Mouse (Mus musculus): ENCODE results near the gene Grin3a.

The Grin3a gene

GRCm38 (mm10) chr4:49845612-49845985, at the start of gene Grin3a:
Grin3a (minus strand) TSS chr4:49845744.
- no peak for DNase-seq (ENCODE audit: low spot score)

- no peak for DNase-seq (ENCODE audit: low spot score)
These were observed 46.3 kb upstream of the Grin3a start for GRCm38 (mm10) chr4:49891835-49892301.

GRCm38 (mm10) chr4:49877084-49877483, 31.5 kb upstream of the Grin3a start:
- DNase-seq (ENCODE audit: low spot score): no peak

- no peak for DNase-seq (ENCODE audit: low spot score)
These were observed 15.1 kb upstream of the Grin3a start for GRCm38 (mm10) chr4:49860611-49861010.

- no peak for DNase-seq (ENCODE audit: low spot score)
These were observed 524 bp downstream of the Grin3a start for GRCm38 (mm10) chr4:49844828-49845611.

GRCm38 (mm10) chr4:49844274-49844827, 1.2 kb downstream of the Grin3a start:
- no peak for DNase-seq (ENCODE audit: low spot score)

- no peak for DNase-seq (ENCODE audit: low spot score)
These were observed 1.8 kb downstream of the Grin3a start for GRCm38 (mm10) chr4:49843787-49844186.

- no peak for DNase-seq (ENCODE audit: low spot score)
These were observed 13.5 kb downstream of the Grin3a start for GRCm38 (mm10) chr4:49832035-49832434.

GRCm38 (mm10) chr4:49813852-49814251, 31.7 kb downstream of the Grin3a start:
- DNase-seq (ENCODE audit: low spot score): no peak

GRCm38 (mm10) chr4:49806791-49807190, 38.8 kb downstream of the Grin3a start:
- no peak for DNase-seq (ENCODE audit: low spot score)

GRCm38 (mm10) chr4:49799338-49799737, 46.2 kb downstream of the Grin3a start:
- DNase-seq (ENCODE audit: low spot score): no peak

- no peak for DNase-seq (ENCODE audit: low spot score)
These were observed 56.6 kb downstream of the Grin3a start for GRCm38 (mm10) chr4:49788971-49789370.

- DNase-seq (ENCODE audit: low spot score): no peak
These were observed 102.7 kb downstream of the Grin3a start for GRCm38 (mm10) chr4:49742847-49743246.

GRCm38 (mm10) chr4:49741942-49742341, 103.6 kb downstream of the Grin3a start:
- no peak for DNase-seq (ENCODE audit: low spot score)

GRCm38 (mm10) chr4:49740796-49741766, 104.5 kb downstream of the Grin3a start:
- DNase-seq (ENCODE audit: low spot score): no peak

GRCm38 (mm10) chr4:49739561-49739960, 106.0 kb downstream of the Grin3a start:
- DNase-seq (ENCODE audit: low spot score): no peak

- no peak for DNase-seq (ENCODE audit: low spot score)
These were observed 116.2 kb downstream of the Grin3a start for GRCm38 (mm10) chr4:49729326-49729725.

GRCm38 (mm10) chr4:49723908-49724307, 121.6 kb downstream of the Grin3a start:
- DNase-seq (ENCODE audit: low spot score): no peak

GRCm38 (mm10) chr4:49691405-49692194, 153.9 kb downstream of the Grin3a start:
- DNase-seq (ENCODE audit: low spot score): no peak

GRCm38 (mm10) chr4:49688594-49689288, 156.8 kb downstream of the Grin3a start:
- peak; percentile 28 for DNase-seq (ENCODE audit: low spot score)

GRCm38 (mm10) chr4:49681812-49682211, 163.7 kb downstream of the Grin3a start, which contains the start of gene Ppp3r2:
Ppp3r2 (minus strand) TSS chr4:49682024.
- DNase-seq (ENCODE audit: low spot score): no peak
